Mouse (Mus musculus): ENCODE data around the gene Map3k13.
A peak's percentile ranks its signal among the peaks of the same experiment; 100 is the strongest.
"Not testable (repeated sequence)": the region's sequence is repeated elsewhere in the genome, so short reads cannot be mapped to it uniquely, and the experiment has no call there.

Gene Map3k13

DNA sequence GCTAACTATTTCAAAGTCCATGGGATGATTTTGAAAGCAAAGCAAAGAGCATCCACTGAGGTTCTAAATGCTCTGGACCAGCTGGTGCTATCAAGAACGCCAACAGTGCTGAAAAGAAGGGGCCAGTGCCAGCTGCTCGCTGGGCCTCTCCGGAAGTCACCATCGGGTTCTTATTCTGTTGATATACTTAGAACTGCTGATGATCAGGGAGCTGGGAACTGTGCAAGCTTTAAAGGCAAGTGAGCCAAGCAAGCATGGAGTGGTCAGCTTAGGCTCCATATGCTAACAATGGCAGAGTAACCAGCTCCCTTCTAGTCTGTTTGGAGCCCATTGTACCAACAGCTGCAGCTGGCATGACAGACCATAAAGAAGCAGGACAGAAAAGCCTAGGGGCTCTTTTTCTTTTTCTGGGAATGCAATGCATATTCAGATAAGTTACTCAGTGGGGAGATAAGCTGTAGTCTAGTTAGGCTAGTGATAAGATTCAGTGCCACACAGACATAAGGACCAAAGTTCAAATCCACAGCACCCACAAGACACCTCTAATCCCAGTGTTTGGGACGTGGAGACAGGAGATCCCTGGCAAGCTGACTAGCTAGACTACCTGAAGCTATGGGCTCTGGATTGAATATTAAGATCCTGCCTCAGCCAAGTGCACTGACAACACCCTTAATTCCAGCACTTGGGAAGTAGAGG lies 60.6 kb downstream of the Map3k13 start:
- no peak for DNase-seq

DNA sequence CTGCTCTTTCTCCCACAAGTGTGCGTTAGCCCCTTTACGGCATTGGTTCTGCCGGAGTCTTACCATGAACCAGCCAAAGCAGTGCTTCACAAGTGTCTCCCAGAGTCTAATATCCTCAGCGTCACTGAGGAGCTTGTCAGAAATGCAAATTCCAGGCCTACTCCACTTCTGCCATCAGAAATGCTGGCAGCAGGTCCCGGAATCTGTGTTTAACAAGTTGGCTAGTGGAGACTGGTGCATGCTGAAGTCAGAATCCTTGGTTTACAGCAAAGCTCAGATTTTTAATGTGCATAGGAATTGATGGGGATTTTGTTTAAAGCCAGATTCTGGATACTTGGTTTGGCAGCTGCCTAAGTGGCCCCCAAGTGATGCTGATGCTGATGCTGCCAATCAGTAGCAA lies 62.0 kb downstream of the Map3k13 start:
- DNase-seq: no peak

DNA sequence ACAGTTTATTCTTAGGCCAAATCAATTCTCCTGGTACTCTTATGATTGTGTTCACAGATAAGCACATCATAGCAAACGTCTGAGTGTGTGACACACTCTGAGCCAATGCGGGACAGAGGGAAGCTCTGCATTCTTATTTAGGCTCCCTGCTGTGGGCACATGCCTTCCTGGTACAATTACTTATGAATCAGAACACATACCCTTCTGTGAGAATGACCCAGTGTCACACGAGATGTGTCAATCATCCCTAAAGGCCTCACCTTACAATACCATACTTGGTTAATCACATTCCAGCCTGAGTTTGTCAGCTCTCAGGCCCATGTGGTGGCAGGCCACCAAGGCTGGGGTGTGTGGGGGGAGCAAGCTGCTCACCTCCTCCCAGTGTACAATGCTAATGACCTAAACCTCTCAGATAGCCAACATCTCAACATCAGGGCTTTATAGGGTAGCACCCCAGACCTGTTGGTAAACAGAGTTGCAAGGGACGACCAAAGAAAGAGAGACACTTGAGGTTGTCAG lies 63.0 kb downstream of the Map3k13 start:
- DNase-seq: no peak

DNA sequence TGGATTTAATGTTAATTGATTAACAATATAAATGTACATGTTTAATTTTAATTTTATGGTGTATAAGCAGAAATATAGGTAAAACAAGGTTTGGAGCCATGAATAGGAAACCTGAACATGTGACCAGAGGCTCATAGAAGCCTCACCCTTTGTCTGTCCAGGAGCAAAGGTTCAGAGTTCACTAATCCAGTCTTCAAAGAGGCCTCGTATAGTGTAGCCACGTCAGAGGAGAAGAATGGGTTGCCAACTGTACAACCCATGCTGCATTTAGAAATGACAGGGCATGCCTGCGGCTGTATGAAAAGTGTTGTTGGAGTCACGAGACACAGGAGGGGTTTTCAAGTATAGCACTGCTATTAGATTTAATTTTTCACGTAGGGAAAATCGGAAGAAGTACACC lies 64.0 kb downstream of the Map3k13 start:
- no peak for DNase-seq

DNA sequence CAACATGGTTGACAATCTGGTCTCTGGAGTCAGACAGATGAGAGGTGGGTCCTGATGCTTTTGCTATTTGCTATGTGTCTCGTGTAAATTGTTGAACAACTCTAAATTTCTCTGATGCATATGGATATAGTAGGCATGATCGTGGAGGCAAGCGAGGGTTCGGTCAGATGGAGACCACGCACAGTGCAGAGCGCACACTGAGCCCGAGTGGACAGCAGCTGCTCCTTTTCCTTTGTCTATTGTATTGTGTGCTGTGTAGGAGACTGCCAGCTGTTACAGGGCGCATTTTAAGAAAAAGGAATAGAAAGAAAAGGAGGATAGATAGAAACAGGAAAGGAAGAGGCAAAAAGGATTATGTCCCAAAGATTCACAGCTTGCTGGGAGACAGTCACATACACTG lies 64.7 kb downstream of the Map3k13 start:
- DNase-seq: no peak

DNA sequence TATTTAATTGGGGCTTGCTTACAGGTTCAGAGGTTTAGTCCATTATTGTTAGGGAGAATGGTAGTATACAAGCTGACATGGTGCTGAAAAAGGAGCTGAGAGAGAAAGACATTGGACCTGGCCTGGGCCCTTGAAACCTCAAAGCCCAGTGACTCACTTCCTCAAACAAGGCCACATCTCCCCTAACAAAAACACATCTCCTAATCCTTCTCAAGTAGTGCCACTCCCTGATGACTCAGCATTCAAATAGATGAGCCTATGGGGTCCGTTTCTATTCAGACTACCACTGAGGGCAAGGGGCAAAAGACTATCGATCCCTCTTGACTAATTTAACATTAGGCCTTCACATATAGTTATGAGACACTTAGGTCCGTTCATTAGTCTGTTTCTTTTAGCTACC lies 68.3 kb downstream of the Map3k13 start:
- no peak for DNase-seq

DNA sequence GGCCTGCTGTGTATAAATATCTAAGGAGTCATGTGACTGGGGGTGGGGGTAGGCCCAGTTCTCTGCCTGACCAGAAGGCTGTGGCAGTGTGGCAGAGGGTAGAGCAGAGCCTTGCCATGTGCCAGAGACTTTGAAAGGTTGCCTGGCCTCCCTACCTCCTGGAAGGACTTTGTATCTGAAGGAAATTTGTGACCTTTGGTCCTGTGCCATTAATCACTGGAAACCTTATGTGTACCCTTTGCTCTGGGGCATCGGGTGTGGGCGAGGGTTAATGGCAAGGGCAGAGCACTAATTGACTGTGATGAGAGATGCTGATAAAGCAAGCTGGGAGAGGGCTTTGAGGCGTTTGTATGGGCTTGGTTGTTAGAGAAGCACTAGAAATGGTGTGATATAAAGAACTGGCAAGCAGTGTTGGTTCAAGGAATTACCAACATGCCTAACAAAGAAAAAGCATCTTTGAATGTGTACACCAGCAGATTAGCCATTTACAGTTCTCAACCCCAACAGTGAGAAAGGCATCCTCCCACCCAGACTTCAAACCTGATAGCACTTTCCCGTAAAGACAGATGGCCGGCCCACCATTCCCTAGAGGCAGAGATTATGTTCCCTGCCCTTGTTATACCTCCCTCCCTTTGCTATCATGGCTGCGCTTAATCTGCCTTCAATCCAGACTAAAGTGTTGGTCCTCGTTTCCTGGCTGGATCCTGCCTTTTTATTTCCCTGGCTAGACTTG lies 71.3 kb downstream of the Map3k13 start:
- peak; percentile 47 for DNase-seq

DNA sequence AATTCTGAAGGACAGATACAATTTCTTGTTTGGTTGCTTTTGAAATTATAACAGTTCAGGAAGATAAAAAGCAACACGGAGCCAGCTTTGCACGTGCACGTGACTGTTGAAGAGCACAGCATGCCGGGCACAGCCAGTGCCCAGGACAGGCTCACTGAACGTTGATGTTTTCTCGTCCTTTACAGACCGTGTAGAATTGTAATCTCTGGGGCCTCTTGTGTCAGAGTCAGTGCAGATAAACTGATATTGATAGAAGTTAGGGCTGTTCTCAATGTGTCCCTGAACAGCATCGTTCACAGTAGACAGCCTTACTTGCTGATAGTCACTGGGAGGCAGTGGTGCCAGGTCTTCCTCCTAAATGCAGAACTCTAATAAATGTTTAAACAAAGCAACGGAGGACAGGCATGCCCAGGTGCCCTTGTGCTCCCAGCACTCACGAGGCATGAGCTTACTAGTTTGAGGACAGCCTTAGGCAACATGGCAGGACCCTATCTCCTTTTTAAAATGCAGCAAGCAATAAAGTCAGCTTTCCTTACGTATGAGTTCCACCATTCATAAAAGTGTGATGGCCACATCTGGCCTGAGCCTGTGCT lies 71.9 kb downstream of the Map3k13 start:
- DNase-seq: no peak

DNA sequence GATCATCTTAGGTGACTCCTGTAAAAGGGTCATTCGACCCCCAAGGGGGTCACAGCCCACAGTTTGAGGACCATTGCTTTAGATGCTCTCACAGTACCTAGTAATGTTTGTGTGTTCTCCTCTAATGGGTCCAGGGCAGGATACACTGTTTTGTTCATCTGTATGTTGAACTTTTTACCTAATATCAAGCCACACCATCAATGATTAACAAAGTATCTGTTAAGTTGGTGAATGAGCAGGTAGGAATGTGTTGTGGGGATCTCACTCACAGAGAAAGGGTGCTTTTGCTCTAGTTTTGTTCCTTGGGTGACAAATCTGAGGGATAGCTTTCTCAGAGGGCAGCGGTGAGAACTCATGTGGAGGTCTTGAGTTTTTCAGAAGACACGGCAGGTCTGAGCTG lies 73.6 kb downstream of the Map3k13 start:
- DNase-seq: no peak

DNA sequence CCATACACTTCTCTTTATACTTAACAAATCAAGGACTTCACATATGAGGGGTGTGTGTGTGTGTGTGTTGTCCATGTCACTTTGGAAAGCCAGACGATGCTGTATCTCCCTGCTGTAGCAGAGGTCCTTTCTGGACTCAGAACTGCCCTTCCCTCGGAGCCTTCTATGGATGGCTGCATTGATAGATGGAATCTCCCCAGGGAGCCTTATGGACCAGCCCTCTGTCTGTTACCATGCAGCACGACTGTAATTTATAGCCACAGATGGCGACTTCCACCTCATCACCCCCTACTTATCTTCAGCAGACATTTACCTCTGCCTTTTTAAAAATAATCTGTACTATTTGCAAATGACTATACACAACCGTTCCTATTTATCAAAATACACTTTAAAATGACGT lies 74.5 kb downstream of the Map3k13 start:
- no peak for DNase-seq

DNA sequence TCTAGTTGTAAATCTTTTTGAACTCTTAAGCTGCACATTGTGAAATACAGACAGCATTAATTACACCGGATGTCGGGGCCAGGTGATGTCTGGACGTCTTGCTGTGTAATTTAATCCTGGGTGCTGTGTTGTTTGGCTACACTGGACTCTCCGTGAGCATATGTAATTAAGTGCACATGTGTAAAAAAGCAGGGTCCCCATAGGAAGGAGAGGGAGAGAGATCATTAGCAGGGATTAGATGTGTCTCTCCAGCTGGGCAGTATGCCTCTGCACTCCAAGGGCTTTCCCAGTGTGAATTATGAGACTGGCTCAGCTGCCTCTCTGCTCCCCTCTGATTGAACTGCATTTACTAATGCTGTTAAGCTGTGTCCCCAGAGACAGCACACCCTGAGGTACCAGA lies 75.7 kb downstream of the Map3k13 start:
- DNase-seq: no peak

DNA sequence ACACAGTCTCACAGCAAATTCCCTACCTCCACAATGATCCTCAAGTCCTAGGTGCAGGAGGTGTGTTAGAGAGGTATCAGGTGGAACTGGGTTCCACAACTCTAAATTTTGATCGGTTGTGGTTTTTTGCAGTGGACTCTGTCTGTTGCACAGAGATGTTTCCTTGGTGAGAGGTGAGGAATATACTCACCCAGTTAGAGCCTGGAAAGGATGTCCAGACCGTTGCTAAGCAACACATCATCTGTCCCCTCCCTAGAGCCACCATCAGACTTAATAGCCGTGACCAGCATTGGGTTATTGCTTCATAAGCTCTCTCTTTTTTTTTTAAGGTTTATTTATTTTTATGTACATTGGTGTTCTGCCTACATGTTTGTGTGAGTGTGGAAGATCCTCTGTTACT lies 83.6 kb downstream of the Map3k13 start:
- DNase-seq: no peak

DNA sequence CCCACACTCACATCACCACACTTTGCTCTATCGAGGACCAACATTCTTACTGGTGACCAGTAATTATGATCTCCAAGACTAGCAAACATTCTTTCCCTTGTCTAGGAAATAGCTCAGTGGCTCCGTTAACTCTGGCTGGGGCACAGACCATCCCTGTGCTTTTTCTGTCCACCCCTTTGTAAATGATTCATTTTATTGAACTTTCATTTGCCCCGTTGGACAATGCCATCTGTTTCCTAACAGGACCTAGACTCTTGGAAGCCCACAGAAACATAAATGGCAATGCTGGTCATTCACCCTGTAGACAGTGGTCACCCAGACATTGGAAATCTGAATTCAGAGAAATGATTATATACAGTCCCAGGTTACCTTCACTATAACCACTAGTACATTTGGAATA lies 84.7 kb downstream of the Map3k13 start:
- DNase-seq: no peak

DNA sequence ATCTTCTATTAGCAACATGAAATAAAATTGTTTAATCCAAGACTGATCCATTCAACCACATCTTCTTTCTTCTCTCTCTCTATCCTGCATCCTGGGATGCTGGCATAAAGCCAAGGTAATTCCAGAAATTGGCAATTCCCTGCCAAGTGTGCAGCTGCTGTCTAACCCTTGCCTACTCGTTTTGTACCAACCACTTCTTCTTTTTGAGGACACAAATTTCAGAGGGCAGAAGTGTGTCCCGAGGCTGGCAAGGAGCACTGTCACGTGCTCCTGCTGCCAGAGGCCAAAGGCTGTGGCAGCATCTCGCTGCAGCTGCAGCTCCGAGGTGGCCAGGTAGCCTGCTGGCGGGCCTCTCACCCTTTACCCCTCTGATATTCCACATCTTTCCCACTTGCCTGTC lies 87.0 kb downstream of the Map3k13 start:
- DNase-seq: peak; percentile 28

DNA sequence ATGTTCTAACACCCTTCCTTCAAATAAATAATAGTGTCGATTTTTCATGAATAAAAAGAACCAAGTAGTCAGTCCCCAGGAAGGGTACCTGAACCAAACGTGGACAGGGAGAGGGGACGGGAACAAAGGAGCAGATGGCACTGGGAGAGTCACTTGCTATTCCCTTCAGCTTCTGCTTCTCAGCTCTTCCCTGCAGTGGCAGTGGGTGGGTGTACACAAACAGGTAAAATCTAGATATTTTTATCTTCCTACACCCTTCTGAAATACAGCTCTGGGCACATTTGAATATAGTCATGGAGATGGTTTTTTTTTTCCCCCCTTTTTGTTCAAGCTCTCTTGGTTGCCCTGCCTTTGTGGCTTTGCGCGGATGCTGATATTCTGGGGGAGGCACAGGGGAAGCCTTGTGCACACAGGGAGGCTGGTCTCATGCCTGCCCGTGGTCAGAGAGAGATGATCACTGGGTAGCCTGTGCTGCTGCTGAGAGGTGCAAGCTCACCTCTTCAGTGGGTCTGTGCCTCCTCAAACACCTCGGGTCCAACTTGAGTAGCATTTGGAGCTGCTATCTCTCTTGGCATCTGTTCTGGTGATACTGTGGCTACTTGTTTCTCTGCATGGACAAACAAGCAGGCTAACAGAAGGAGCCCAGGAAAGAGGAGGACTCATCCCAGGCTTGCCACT lies 87.6 kb downstream of the Map3k13 start:
- no peak for DNase-seq

DNA sequence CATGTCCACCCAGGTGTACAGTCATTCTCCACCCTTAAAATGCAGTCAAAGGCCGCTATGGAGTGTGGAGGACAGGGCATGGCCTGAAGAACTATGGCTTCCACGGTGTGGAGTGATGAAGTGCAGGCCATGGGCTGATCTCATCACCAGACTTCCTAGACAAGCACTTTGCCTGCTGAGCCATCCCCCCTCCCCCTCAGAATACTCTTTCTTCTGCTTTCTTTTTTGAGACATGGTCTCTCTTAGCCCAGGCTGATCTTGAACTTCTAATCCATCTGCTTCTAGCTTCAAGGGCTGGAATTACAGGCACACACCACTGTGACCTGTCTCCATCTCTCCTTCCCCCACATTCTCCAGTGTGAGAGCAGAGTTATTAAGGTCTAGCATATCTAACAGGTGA lies 93.5 kb downstream of the Map3k13 start:
- DNase-seq: no peak

DNA sequence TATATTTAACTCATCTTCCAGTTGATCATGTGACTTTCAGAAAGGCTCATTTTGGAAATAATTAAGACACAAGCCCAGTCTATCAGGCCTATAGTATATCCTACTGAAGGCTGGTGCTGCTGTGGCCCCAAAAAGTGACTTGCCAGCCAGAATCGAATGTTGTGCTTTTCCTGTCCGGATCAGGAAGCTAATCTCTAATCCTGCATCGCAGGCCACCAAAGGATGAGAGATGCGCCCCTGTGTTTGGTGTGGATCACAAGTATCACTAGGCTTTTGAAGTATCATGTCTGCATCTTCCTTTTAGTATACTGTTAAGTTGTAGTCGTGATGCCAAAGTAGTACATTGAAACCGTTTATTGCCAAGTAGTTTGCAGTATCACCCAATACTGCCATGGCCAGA lies 99.7 kb downstream of the Map3k13 start:
- DNase-seq: no peak

DNA sequence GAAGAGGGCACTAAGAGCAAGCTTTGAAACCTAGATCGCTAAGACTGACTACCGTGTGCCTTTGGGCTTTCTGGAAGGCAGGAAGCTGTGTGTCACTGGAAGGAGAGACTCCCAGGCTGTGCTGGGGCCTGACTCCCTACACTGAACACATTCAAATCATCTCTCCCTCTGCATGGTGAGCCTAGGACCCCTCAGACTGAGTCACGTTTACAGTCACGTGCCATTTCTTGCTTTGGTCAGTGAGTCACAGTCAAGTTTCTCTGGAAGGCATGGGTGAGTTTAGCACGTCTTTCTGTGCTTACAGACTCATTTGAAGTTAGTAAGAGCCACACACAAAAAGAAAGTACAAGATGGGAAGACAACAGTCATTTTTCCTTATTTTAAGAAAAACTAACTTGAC lies 107.1 kb downstream of the Map3k13 start:
- DNase-seq: no peak

DNA sequence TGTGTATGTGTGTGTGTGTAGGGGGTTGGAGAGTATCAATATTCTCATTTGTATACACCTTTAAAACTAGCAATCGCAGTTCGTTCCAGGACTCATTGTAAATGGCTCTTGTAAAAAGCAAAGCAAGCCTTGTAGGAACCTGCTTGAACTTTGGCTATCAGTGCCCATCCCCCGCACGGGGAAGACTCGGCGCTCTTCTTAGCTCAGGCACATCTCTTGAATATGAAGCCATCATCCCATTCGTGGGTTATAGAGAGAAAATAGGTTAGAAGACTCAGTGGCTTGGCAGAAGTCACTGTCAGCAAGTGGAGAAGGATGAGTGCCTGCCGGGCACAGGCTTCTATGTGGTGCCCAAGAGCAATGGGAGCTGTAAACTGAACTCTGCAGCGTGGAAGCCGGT lies 110.5 kb downstream of the Map3k13 start:
- DNase-seq: no peak

DNA sequence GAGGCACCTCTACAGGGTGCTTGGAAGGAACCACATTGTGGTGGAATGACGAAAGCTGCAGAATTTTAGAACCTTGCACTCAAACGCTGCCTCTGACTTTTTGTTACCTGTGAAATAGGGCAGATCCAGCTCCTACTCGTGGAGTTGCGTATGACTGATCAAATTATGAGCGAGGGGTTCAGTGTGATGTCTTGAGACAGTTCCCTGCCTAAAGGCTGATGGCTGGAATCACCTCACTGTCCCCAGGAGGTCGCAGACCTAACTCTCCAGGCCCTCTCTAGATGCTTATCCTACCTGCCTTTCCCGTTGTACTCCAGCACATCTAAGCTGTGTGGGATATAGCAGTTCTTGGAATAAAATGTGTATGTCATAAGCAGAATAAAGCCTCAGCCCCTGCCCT lies 111.8 kb downstream of the Map3k13 start:
- DNase-seq: no peak

DNA sequence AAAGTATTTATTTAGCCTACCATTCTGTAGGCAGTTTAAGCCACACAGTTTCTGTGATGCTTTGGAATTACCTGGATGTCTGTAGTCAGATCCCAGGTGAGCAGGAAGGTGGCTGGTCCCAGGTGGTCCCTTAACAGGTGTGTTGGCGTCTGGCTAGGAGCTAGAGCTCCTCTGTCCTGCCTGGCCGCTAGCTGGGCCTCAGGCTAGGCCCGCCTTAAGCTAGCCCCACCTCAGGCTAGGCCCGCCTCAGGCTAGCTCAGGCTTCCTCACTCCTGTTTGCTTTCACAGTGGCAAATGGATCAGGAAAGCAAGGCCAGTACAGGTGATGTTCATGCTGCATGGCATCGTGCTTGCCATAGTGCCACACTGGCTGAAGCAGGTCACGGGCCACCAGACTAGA lies 112.8 kb downstream of the Map3k13 start:
- DNase-seq: no peak

DNA sequence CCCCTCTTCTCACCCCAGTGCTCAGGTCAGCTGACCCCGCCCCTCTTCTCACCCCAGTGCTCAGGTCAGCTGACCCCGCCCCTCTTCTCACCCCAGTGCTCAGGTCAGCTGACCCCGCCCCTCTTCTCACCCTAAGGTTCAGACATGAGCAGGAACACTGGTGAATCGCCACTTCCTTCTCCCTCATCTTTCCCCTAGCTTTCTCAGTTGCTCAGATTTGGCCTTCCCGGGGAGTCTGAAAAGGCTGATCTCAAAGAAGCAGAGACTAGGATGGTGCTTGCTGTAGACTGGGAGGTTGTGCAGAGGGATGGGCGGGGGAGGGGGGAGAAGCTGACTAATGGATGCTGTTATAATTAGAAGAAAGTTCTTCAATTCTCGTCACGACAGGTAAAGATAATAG lies 114.8 kb downstream of the Map3k13 start:
- DNase-seq: not testable (repeated sequence)

DNA sequence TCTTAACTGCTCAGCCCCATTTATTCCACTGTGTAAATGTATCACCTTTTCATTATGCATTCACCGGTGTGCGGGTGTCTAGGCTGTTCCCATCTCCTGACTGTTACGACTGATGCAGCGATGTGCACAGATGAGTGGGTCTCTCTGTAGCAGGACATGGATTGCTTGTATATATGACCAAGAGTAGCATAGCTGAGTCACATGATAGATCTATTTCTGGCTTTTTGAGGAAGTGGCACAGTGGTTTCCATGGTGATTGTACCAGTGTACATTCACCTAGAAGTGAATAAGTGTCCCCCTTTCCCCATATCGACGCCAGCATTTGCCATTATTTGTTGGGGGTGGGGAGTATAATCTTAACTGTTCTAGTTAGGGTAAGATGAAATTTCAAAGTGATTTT lies 119.2 kb downstream of the Map3k13 start:
- DNase-seq: no peak

DNA sequence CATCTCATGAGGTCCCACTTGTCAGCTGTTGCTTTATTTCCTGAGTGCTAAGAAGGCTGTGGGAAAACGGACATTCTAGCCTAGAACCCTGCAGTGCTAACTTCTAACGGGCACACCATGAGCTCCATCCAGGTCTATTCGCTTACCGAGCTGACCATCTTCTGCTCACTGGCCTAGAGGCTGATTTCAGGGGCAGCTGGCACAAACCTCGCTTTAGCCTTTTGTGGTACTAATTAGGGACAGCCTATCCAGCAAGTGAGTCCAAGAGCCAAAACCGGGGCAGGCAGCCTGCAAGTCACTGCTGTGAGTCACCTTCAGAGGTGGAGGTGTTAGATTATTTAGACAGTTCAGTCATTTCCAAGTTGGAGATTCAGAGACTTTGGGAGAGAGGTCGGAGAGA lies 122.5 kb downstream of the Map3k13 start:
- no peak for DNase-seq

Data from kidney, postnatal 10 days (tissue).